Mouse (Mus musculus): ENCODE data around the gene Qtrt2. TPM values are rescaled to one million over a fixed set of nuclear protein-coding genes. Genes with fewer than 3 reads are reported as not detected.

The Qtrt2 gene
- polyA plus RNA-seq, 1 experiment from 2014 or later = 26.5 TPM

GRCm38 (mm10) chr16:43963291-43963690 is 36.7 kb upstream of the Qtrt2 start:
- Histone ChIP-seq H3K36me3 (ENCODE audit: control insufficient read depth, insufficient read depth, low read length) (no peaks in the 10 kb centered on the region), H3K4me2 (no peak overlapping the region), H3K9ac (ENCODE audit: low read depth, low read length) (no peak overlapping the region), H3K9me3 (ENCODE audit: control insufficient read depth, low read length) (no peaks in the 10 kb centered on the region), H3K27ac (ENCODE audit: low read depth, low read length) (no peak overlapping the region), H3K4me1 (replicated peaks; ENCODE audit: control insufficient read depth, insufficient read depth, low read length) (no peaks in the 10 kb centered on the region), H3K27me3 (replicated peaks; ENCODE audit: control insufficient read depth, insufficient read depth, low read length) (no peaks in the 10 kb centered on the region), H3K4me3 (ENCODE audit: low read depth, low read length) (no peak overlapping the region)
- DNase-seq (ENCODE audit: low spot score) = no peak
- WGBS = 89% methylated on average over 9 of the region's 9 CpGs
- no peak for ATAC-seq (replicated peaks; ENCODE audit: low FRiP score)

DNA sequence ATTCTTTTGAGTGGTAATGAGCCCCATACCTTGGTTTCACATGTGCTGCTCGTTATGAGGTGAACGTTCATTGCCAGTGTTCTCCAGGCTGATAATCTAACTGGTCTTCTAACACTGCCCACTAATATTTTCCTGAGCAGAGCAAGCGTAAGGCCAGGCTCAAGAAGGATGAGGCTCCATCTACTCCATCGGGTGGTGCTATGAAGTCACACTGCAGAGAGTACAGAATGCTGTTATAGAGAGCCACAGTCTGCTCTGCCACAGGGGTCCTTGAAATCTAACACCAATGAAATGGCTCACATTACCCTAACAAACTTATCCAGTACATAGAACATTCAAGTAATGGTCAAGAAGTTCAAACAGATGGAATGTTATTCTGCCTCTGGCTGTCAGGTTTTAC is 31.4 kb upstream of the Qtrt2 start:
- DNase-seq (ENCODE audit: low spot score) (no peak), ATAC-seq (replicated peaks; ENCODE audit: low FRiP score) (no peak)
- WGBS = 80% methylated on average over 4 of the region's 4 CpGs
- Histone ChIP-seq H3K9me3 (ENCODE audit: control insufficient read depth, low read length) (no peaks in the 10 kb centered on the region), H3K9ac (ENCODE audit: low read depth, low read length) (no peak overlapping the region), H3K36me3 (ENCODE audit: control insufficient read depth, insufficient read depth, low read length) (no peaks in the 10 kb centered on the region), H3K4me3 (ENCODE audit: low read depth, low read length) (no peak overlapping the region), H3K4me2 (no peak overlapping the region), H3K27me3 (replicated peaks; ENCODE audit: control insufficient read depth, insufficient read depth, low read length) (no peaks in the 10 kb centered on the region), H3K4me1 (replicated peaks; ENCODE audit: control insufficient read depth, insufficient read depth, low read length) (no peaks in the 10 kb centered on the region), H3K27ac (ENCODE audit: low read depth, low read length) (no peak overlapping the region)

DNA sequence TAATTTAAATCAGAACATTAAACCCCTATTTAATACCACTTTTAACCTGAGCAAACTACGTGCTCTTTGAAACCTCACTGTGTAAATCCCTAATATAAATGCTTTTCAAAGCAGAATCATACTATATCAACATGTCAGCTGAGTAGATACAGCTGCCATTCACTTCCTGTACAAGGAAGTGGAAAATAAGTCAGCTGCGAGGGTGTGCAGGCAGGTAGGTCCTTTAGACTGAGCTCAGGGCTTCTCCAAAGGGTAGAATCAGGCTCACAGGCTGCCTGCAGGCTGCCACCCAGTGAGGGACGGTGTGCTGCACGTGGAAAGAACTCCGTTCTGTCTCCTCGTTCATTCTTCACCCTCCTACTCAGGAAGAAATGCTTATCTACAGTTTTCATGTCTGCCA is 28.3 kb upstream of the Qtrt2 start:
- Histone ChIP-seq H3K4me2 (no peak overlapping the region), H3K27ac (ENCODE audit: low read depth, low read length) (no peak overlapping the region), H3K9ac (ENCODE audit: low read depth, low read length) (0 out of 2 replicates have a peak overlapping the region, but pooled peaks have one; percentile 28), H3K27me3 (replicated peaks; ENCODE audit: control insufficient read depth, insufficient read depth, low read length) (no peaks in the 10 kb centered on the region), H3K36me3 (ENCODE audit: control insufficient read depth, insufficient read depth, low read length) (no peaks in the 10 kb centered on the region), H3K4me1 (replicated peaks; ENCODE audit: control insufficient read depth, insufficient read depth, low read length) (no peaks in the 10 kb centered on the region), H3K9me3 (ENCODE audit: control insufficient read depth, low read length) (no peaks in the 10 kb centered on the region), H3K4me3 (ENCODE audit: low read depth, low read length) (no peak overlapping the region)
- DNase-seq (ENCODE audit: low spot score) = no peak
- WGBS = 62% methylated on average over 6 of the region's 6 CpGs
- ATAC-seq (replicated peaks; ENCODE audit: low FRiP score) = no peak

DNA sequence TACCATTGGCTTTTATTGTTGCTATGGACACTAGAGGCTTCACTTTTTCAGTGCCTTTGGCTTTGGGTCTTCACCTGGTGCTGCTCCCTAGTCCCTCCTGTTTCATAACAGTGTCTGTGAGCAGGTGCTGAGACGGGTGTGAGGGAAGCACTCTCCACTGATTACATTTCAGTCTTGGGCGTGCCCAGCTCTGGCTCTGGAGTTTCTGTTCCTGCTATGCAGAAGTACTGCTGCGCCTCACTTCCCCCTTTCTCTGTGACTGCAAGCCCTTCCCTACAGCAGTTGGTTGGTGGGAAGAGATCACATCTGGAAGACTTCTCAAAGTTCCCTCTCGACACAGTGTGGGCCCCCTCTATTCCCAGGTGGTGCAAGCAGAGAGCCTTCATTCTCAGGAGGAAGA is 25.0 kb upstream of the Qtrt2 start:
- H3K4me1 ChIP-seq (replicated peaks; ENCODE audit: control insufficient read depth, insufficient read depth, low read length) = no peaks in the 10 kb centered on the region
- H3K9me3 ChIP-seq (ENCODE audit: control insufficient read depth, low read length) = no peaks in the 10 kb centered on the region
- H3K9ac ChIP-seq (ENCODE audit: low read depth, low read length) = no peak overlapping the region
- DNase-seq (ENCODE audit: low spot score) (no peak), ATAC-seq (replicated peaks; ENCODE audit: low FRiP score) (no peak)
- WGBS = 37% methylated on average over 4 of the region's 4 CpGs
- H3K27me3 ChIP-seq (replicated peaks; ENCODE audit: control insufficient read depth, insufficient read depth, low read length) = no peaks in the 10 kb centered on the region
- H3K4me2 ChIP-seq = no peak overlapping the region
- no peaks in the 10 kb centered on the region for H3K36me3 ChIP-seq (ENCODE audit: control insufficient read depth, insufficient read depth, low read length)
- no peak overlapping the region for H3K4me3 ChIP-seq (ENCODE audit: low read depth, low read length)
- H3K27ac ChIP-seq (ENCODE audit: low read depth, low read length) = no peak overlapping the region

GRCm38 (mm10) chr16:43945869-43946268 is 19.3 kb upstream of the Qtrt2 start:
- DNase-seq (ENCODE audit: low spot score) (no peak), ATAC-seq (replicated peaks; ENCODE audit: low FRiP score) (no peak)
- no peaks in the 10 kb centered on the region for H3K4me1 ChIP-seq (replicated peaks; ENCODE audit: control insufficient read depth, insufficient read depth, low read length)
- H3K4me3 ChIP-seq (ENCODE audit: low read depth, low read length) = no peak overlapping the region
- H3K36me3 ChIP-seq (ENCODE audit: control insufficient read depth, insufficient read depth, low read length) = no peaks in the 10 kb centered on the region
- no peak overlapping the region for H3K9ac ChIP-seq (ENCODE audit: low read depth, low read length)
- no peak overlapping the region for H3K4me2 ChIP-seq
- 73% methylated on average over 3 of the region's 3 CpGs for WGBS
- H3K27me3 ChIP-seq (replicated peaks; ENCODE audit: control insufficient read depth, insufficient read depth, low read length) = no peaks in the 10 kb centered on the region
- H3K27ac ChIP-seq (ENCODE audit: low read depth, low read length) = no peak overlapping the region
- no peaks in the 10 kb centered on the region for H3K9me3 ChIP-seq (ENCODE audit: control insufficient read depth, low read length)

- no peaks in the 10 kb centered on the region for H3K9me3 ChIP-seq (ENCODE audit: control insufficient read depth, low read length)
- DNase-seq (ENCODE audit: low spot score) (no peak), ATAC-seq (replicated peaks; ENCODE audit: low FRiP score) (no peak)
- no peak overlapping the region for H3K4me2 ChIP-seq
- H3K4me1 ChIP-seq (replicated peaks; ENCODE audit: control insufficient read depth, insufficient read depth, low read length) = no peaks in the 10 kb centered on the region
- H3K27ac ChIP-seq (ENCODE audit: low read depth, low read length) = no peak overlapping the region
- H3K36me3 ChIP-seq (ENCODE audit: control insufficient read depth, insufficient read depth, low read length) = no peaks in the 10 kb centered on the region
- 78% methylated on average over 3 of the region's 3 CpGs for WGBS
- no peak overlapping the region for H3K9ac ChIP-seq (ENCODE audit: low read depth, low read length)
- H3K27me3 ChIP-seq (replicated peaks; ENCODE audit: control insufficient read depth, insufficient read depth, low read length) = no peaks in the 10 kb centered on the region
- H3K4me3 ChIP-seq (ENCODE audit: low read depth, low read length) = no peak overlapping the region
Measured at GRCm38 (mm10) chr16:43945351-43945750, 18.7 kb upstream of the Qtrt2 start.

DNA sequence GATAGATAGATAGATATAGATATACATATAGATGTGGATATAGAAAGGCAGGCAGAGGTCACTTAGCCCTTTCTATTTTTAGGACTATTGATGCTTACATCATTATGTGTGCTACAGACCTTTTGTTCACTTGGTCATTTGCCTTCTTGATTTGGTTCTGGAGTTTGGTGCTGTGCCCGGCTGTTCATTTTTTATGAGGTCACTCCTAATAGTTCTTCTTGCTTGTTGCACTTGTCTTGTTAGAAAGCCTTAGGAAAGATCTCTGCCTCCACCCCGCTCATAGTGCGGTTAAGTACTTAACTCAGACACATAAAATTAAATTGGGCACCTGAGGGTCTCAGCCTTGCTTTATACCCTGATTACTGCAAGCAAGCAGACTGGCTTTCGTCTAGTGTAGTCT is 14.2 kb upstream of the Qtrt2 start:
- Histone ChIP-seq H3K9ac (ENCODE audit: low read depth, low read length) (no peak overlapping the region), H3K4me2 (no peak overlapping the region), H3K4me3 (ENCODE audit: low read depth, low read length) (no peak overlapping the region), H3K9me3 (ENCODE audit: control insufficient read depth, low read length) (no peaks in the 10 kb centered on the region), H3K27ac (ENCODE audit: low read depth, low read length) (no peak overlapping the region), H3K4me1 (replicated peaks; ENCODE audit: control insufficient read depth, insufficient read depth, low read length) (peaks cover 8% of the 10 kb centered on the region; the same call in 1 of the 2 replicates), H3K36me3 (ENCODE audit: control insufficient read depth, insufficient read depth, low read length) (no peaks in the 10 kb centered on the region), H3K27me3 (replicated peaks; ENCODE audit: control insufficient read depth, insufficient read depth, low read length) (no peaks in the 10 kb centered on the region)
- WGBS = 91% methylated on average over 4 of the region's 4 CpGs
- DNase-seq (ENCODE audit: low spot score) (no peak), ATAC-seq (replicated peaks; ENCODE audit: low FRiP score) (no peak)

- 82% methylated on average over 3 of the region's 3 CpGs for WGBS
- no peaks in the 10 kb centered on the region for H3K27me3 ChIP-seq (replicated peaks; ENCODE audit: control insufficient read depth, insufficient read depth, low read length)
- no peaks in the 10 kb centered on the region for H3K9me3 ChIP-seq (ENCODE audit: control insufficient read depth, low read length)
- no peak overlapping the region for H3K27ac ChIP-seq (ENCODE audit: low read depth, low read length)
- H3K4me3 ChIP-seq (ENCODE audit: low read depth, low read length) = no peak overlapping the region
- no peak for DNase-seq (ENCODE audit: low spot score)
- ATAC-seq (replicated peaks; ENCODE audit: low FRiP score) = no peak
- H3K36me3 ChIP-seq (ENCODE audit: control insufficient read depth, insufficient read depth, low read length) = no peaks in the 10 kb centered on the region
- H3K9ac ChIP-seq (ENCODE audit: low read depth, low read length) = no peak overlapping the region
- peaks cover 8% of the 10 kb centered on the region; the same call in 1 of the 2 replicates for H3K4me1 ChIP-seq (replicated peaks; ENCODE audit: control insufficient read depth, insufficient read depth, low read length)
- no peak overlapping the region for H3K4me2 ChIP-seq
Measured at GRCm38 (mm10) chr16:43935892-43936291, 9.3 kb upstream of the Qtrt2 start.

DNA sequence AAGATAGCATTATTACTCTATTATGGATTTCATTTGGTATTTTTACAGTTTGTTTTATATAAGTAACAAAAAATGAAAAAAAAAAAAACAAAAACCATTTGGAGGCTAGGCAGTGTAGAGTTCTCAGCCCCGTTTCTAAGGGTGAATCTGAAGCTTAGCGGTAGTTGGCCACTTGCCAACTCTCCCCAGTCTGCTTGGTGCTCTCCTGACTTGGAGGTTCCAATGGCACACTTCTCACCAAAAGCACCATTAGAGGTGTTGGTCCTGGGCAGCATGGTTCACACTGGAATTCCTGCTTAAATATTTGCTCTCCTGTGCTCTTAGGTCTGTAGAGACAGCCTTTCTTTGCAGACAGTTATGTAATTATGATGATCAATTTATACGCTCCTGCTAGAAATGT is 8.8 kb upstream of the Qtrt2 start:
- ATAC-seq (replicated peaks; ENCODE audit: low FRiP score) = no peak
- Histone ChIP-seq H3K9ac (ENCODE audit: low read depth, low read length) (no peak overlapping the region), H3K4me3 (ENCODE audit: low read depth, low read length) (no peak overlapping the region), H3K4me1 (replicated peaks; ENCODE audit: control insufficient read depth, insufficient read depth, low read length) (peaks cover 8% of the 10 kb centered on the region; the same call in 1 of the 2 replicates), H3K4me2 (no peak overlapping the region), H3K9me3 (ENCODE audit: control insufficient read depth, low read length) (no peaks in the 10 kb centered on the region), H3K36me3 (ENCODE audit: control insufficient read depth, insufficient read depth, low read length) (no peaks in the 10 kb centered on the region), H3K27ac (ENCODE audit: low read depth, low read length) (no peak overlapping the region), H3K27me3 (replicated peaks; ENCODE audit: control insufficient read depth, insufficient read depth, low read length) (no peaks in the 10 kb centered on the region)
- no peak for DNase-seq (ENCODE audit: low spot score)
- 87% methylated on average over 3 of the region's 3 CpGs for WGBS
